Mouse (Mus musculus): ENCODE results near the gene Iqgap2. TPM values are rescaled to one million over a fixed set of nuclear protein-coding genes. Genes with fewer than 3 reads are reported as not detected.

Gene Iqgap2
- polyA plus RNA-seq, 1 experiment from 2014 or later, result 3.4 TPM

- H3K4me2 ChIP-seq, result no peak overlapping the region
- 65% methylated on average over 6 of the region's 6 CpGs for WGBS
- H3K9ac ChIP-seq, result no peak overlapping the region
- no peak overlapping the region for H3K4me3 ChIP-seq
- peaks cover 24% of the 10 kb centered on the region for H3K4me1 ChIP-seq
- no peaks in the 10 kb centered on the region for H3K27me3 ChIP-seq (replicated peaks)
- no peak overlapping the region for H3K27ac ChIP-seq
- 0 out of 2 replicates have a peak, but pooled peaks cover 5% of the 10 kb centered on the region for H3K36me3 ChIP-seq (replicated peaks)
- no peak for ATAC-seq (replicated peaks)
- H3K9me3 ChIP-seq, result no peaks in the 10 kb centered on the region
Observed at GRCm38 (mm10) chr13:95614757-95615156, 277.0 kb downstream of the Iqgap2 start.

- no peaks in the 10 kb centered on the region for H3K27me3 ChIP-seq (replicated peaks)
- 90% methylated on average over 10 of the region's 10 CpGs for WGBS
- H3K4me3 ChIP-seq, result no peak overlapping the region
- peaks cover 22% of the 10 kb centered on the region for H3K4me1 ChIP-seq
- H3K36me3 ChIP-seq (replicated peaks), result 0 out of 2 replicates have a peak, but pooled peaks cover 5% of the 10 kb centered on the region
- H3K9ac ChIP-seq, result no peak overlapping the region
- no peak overlapping the region for H3K27ac ChIP-seq
- ATAC-seq (replicated peaks), result no peak
- H3K4me2 ChIP-seq, result no peak overlapping the region
- H3K9me3 ChIP-seq, result no peaks in the 10 kb centered on the region
Observed at GRCm38 (mm10) chr13:95612243-95612642, 279.5 kb downstream of the Iqgap2 start.

- 0 out of 2 replicates have a peak, but pooled peaks cover 5% of the 10 kb centered on the region for H3K36me3 ChIP-seq (replicated peaks)
- H3K4me1 ChIP-seq, result peaks cover 17% of the 10 kb centered on the region
- H3K4me3 ChIP-seq, result no peak overlapping the region
- no peaks in the 10 kb centered on the region for H3K9me3 ChIP-seq
- 77% methylated on average over 4 of the region's 4 CpGs for WGBS
- no peak overlapping the region for H3K27ac ChIP-seq
- no peak overlapping the region for H3K4me2 ChIP-seq
- no peak overlapping the region for H3K9ac ChIP-seq
- no peaks in the 10 kb centered on the region for H3K27me3 ChIP-seq (replicated peaks)
- ATAC-seq (replicated peaks), result no peak
Observed at GRCm38 (mm10) chr13:95611752-95612151, 280.0 kb downstream of the Iqgap2 start.

- H3K9me3 ChIP-seq, result no peaks in the 10 kb centered on the region
- H3K4me1 ChIP-seq, result peaks cover 10% of the 10 kb centered on the region; the same call in 1 of the 2 replicates
- 0 out of 2 replicates have a peak, but pooled peaks cover 5% of the 10 kb centered on the region for H3K36me3 ChIP-seq (replicated peaks)
- H3K4me2 ChIP-seq, result no peak overlapping the region
- ATAC-seq (replicated peaks), result no peak
- H3K4me3 ChIP-seq, result no peak overlapping the region
- no peaks in the 10 kb centered on the region for H3K27me3 ChIP-seq (replicated peaks)
- 87% methylated on average over 16 of the region's 16 CpGs for WGBS
- no peak overlapping the region for H3K27ac ChIP-seq
- H3K9ac ChIP-seq, result no peak overlapping the region
Observed at GRCm38 (mm10) chr13:95610786-95611562, 280.7 kb downstream of the Iqgap2 start.

- Histone ChIP-seq H3K4me1 (no peaks in the 10 kb centered on the region), H3K9ac (no peak overlapping the region), H3K27ac (no peak overlapping the region), H3K27me3 (replicated peaks) (no peaks in the 10 kb centered on the region), H3K36me3 (replicated peaks) (peaks cover 18% of the 10 kb centered on the region), H3K4me2 (no peak overlapping the region), H3K9me3 (no peaks in the 10 kb centered on the region), H3K4me3 (no peak overlapping the region)
- ATAC-seq (replicated peaks), result no peak
- WGBS, result 97% methylated on average over 2 of the region's 2 CpGs
Observed at GRCm38 (mm10) chr13:95609088-95609420, 282.7 kb downstream of the Iqgap2 start.

- H3K4me1 ChIP-seq, result no peaks in the 10 kb centered on the region
- H3K36me3 ChIP-seq (replicated peaks), result peaks cover 23% of the 10 kb centered on the region
- no peak for ATAC-seq (replicated peaks)
- no peak overlapping the region for H3K9ac ChIP-seq
- H3K4me3 ChIP-seq, result no peak overlapping the region
- 91% methylated on average over 6 of the region's 6 CpGs for WGBS
- H3K27ac ChIP-seq, result no peak overlapping the region
- no peak overlapping the region for H3K4me2 ChIP-seq
- H3K27me3 ChIP-seq (replicated peaks), result no peaks in the 10 kb centered on the region
- no peaks in the 10 kb centered on the region for H3K9me3 ChIP-seq
Observed at GRCm38 (mm10) chr13:95608416-95609087, 283.2 kb downstream of the Iqgap2 start.

- Histone ChIP-seq H3K9me3 (no peaks in the 10 kb centered on the region), H3K36me3 (replicated peaks) (peaks cover 27% of the 10 kb centered on the region)
- ATAC-seq (replicated peaks), result no peak
Observed at GRCm38 (mm10) chr13:95607019-95607418, 284.7 kb downstream of the Iqgap2 start.

GRCm38 (mm10) chr13:95604288-95604687 is 287.4 kb downstream of the Iqgap2 start:
- Histone ChIP-seq H3K27ac (no peak overlapping the region), H3K4me2 (no peak overlapping the region), H3K9me3 (no peaks in the 10 kb centered on the region), H3K36me3 (replicated peaks) (peaks cover 25% of the 10 kb centered on the region), H3K9ac (no peak overlapping the region), H3K27me3 (replicated peaks) (no peaks in the 10 kb centered on the region), H3K4me1 (no peaks in the 10 kb centered on the region), H3K4me3 (no peak overlapping the region)
- no peak for ATAC-seq (replicated peaks)
- 97% methylated on average over 25 of the region's 25 CpGs for WGBS

More at GRCm38 (mm10) chr13:95607019-95607418, 284.7 kb downstream of the Iqgap2 start:
- WGBS, result 96% methylated on average over 8 of the region's 8 CpGs
- no peaks in the 10 kb centered on the region for H3K4me1 ChIP-seq
- no peak overlapping the region for H3K9ac ChIP-seq
- no peak overlapping the region for H3K4me3 ChIP-seq
- no peak overlapping the region for H3K27ac ChIP-seq
- H3K4me2 ChIP-seq, result no peak overlapping the region
- no peaks in the 10 kb centered on the region for H3K27me3 ChIP-seq (replicated peaks)

- Histone ChIP-seq H3K27ac (no peak overlapping the region), H3K27me3 (replicated peaks) (no peaks in the 10 kb centered on the region), H3K4me2 (no peak overlapping the region), H3K9me3 (no peaks in the 10 kb centered on the region), H3K4me3 (no peak overlapping the region), H3K4me1 (no peaks in the 10 kb centered on the region), H3K36me3 (replicated peaks) (peaks cover 21% of the 10 kb centered on the region), H3K9ac (no peak overlapping the region)
- no peak for ATAC-seq (replicated peaks)
- 81% methylated on average over 3 of the region's 3 CpGs for WGBS
Observed at GRCm38 (mm10) chr13:95599833-95600359, 291.8 kb downstream of the Iqgap2 start.

- 88% methylated on average over 18 of the region's 18 CpGs for WGBS
- peaks cover 6% of the 10 kb centered on the region for H3K36me3 ChIP-seq (replicated peaks)
Observed at GRCm38 (mm10) chr13:95598232-95598920, 293.3 kb downstream of the Iqgap2 start.

GRCm38 (mm10) chr13:95597578-95597977 is 294.1 kb downstream of the Iqgap2 start:
- no peak overlapping the region for H3K27ac ChIP-seq
- H3K4me1 ChIP-seq, result no peaks in the 10 kb centered on the region
- no peaks in the 10 kb centered on the region for H3K9me3 ChIP-seq
- H3K4me3 ChIP-seq, result no peak overlapping the region
- ATAC-seq (replicated peaks), result no peak
- H3K9ac ChIP-seq, result no peak overlapping the region
- H3K4me2 ChIP-seq, result no peak overlapping the region
- peaks cover 3% of the 10 kb centered on the region for H3K36me3 ChIP-seq (replicated peaks)
- whole genome bisulfite sequencing, result 95% methylated on average over 10 of the region's 10 CpGs
- H3K27me3 ChIP-seq (replicated peaks), result no peaks in the 10 kb centered on the region

More at GRCm38 (mm10) chr13:95598232-95598920, 293.3 kb downstream of the Iqgap2 start:
- Histone ChIP-seq H3K4me3 (no peak overlapping the region), H3K9me3 (no peaks in the 10 kb centered on the region), H3K27ac (no peak overlapping the region), H3K27me3 (replicated peaks) (no peaks in the 10 kb centered on the region), H3K9ac (no peak overlapping the region), H3K4me1 (no peaks in the 10 kb centered on the region), H3K4me2 (no peak overlapping the region)
- ATAC-seq (replicated peaks), result no peak

- Histone ChIP-seq H3K9me3 (no peaks in the 10 kb centered on the region), H3K4me1 (no peaks in the 10 kb centered on the region), H3K4me2 (no peak overlapping the region), H3K27ac (no peak overlapping the region), H3K27me3 (replicated peaks) (no peaks in the 10 kb centered on the region), H3K9ac (no peak overlapping the region), H3K36me3 (replicated peaks) (no peaks in the 10 kb centered on the region), H3K4me3 (no peak overlapping the region)
- 70% methylated on average over 7 of the region's 7 CpGs for WGBS
- no peak for ATAC-seq (replicated peaks)
Observed at GRCm38 (mm10) chr13:95596689-95597088, 295.0 kb downstream of the Iqgap2 start.
